Mouse (Mus musculus): Measurements from ENCODE around the gene Mmp7.
A peak's percentile ranks its signal among the peaks of the same experiment; 100 is the strongest.

Mmp7 gene

GRCm38 (mm10) chr9:7691790-7692189 is at the start of gene Mmp7:
Gene Mmp7, plus strand, starts transcription at chr9:7692090.
- no peak for DNase-seq

GRCm38 (mm10) chr9:7647901-7648300 is 44.0 kb upstream of the Mmp7 start:
- no peak for DNase-seq

- no peak for DNase-seq
These were observed 41.3 kb upstream of the Mmp7 start for GRCm38 (mm10) chr9:7650397-7651180.

GRCm38 (mm10) chr9:7652351-7653085 is 39.4 kb upstream of the Mmp7 start:
- no peak for DNase-seq

GRCm38 (mm10) chr9:7657946-7658345 is 33.9 kb upstream of the Mmp7 start:
- no peak for DNase-seq

GRCm38 (mm10) chr9:7659469-7660020 is 32.3 kb upstream of the Mmp7 start:
- DNase-seq = no peak

- no peak for DNase-seq
These were observed 30.5 kb upstream of the Mmp7 start for GRCm38 (mm10) chr9:7661371-7661770.

- DNase-seq = no peak
These were observed 22.2 kb upstream of the Mmp7 start for GRCm38 (mm10) chr9:7669674-7670073.

- no peak for DNase-seq
These were observed 18.9 kb upstream of the Mmp7 start for GRCm38 (mm10) chr9:7672985-7673384.

- DNase-seq = no peak
These were observed 13.6 kb upstream of the Mmp7 start for GRCm38 (mm10) chr9:7678154-7678837.

- DNase-seq = no peak
These were observed 9.7 kb upstream of the Mmp7 start for GRCm38 (mm10) chr9:7682081-7682618.

GRCm38 (mm10) chr9:7686024-7686423 is 5.9 kb upstream of the Mmp7 start:
- DNase-seq = no peak

GRCm38 (mm10) chr9:7689799-7690198 is 2.1 kb upstream of the Mmp7 start:
- peak; percentile 8 to 18 for DNase-seq

GRCm38 (mm10) chr9:7693961-7694360 is 2.1 kb downstream of the Mmp7 start:
- no peak for DNase-seq

- DNase-seq = no peak
These were observed 3.8 kb downstream of the Mmp7 start for GRCm38 (mm10) chr9:7695646-7696045.

- no peak for DNase-seq
These were observed 16.8 kb downstream of the Mmp7 start for GRCm38 (mm10) chr9:7708698-7709097.

GRCm38 (mm10) chr9:7711196-7711595 is 19.3 kb downstream of the Mmp7 start:
- DNase-seq = no peak

- peak; percentile 56 to 73 for DNase-seq
These were observed 22.4 kb downstream of the Mmp7 start for GRCm38 (mm10) chr9:7714062-7714907.

GRCm38 (mm10) chr9:7714908-7715175 is 23.0 kb downstream of the Mmp7 start:
- no peak for DNase-seq

GRCm38 (mm10) chr9:7721543-7721942 is 29.7 kb downstream of the Mmp7 start:
- DNase-seq = no peak

GRCm38 (mm10) chr9:7728997-7729396 is 37.1 kb downstream of the Mmp7 start:
- no peak for DNase-seq

- DNase-seq = no peak
These were observed 50.8 kb downstream of the Mmp7 start for GRCm38 (mm10) chr9:7742696-7743095.
